Mouse (Mus musculus): Measurements from ENCODE around the gene Igfbp3.

DNA sequence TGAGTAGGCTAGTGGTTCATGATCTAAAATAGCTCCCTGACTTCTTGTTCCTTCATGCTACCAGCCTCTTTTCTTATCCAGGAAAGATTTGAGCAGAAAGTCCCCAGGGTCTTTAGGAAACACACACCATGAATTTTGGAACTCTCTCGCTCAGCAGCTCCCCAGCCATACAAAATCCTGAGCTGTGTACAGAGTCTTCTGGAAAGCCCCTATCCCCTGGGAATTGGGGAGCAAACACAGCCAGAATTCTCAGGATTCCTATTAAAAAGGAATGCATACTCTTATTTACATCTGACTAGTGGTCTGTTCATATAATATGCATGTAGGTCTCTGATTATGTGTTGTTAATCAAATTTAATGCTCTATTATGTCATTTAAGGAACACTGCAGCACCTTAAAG lies 20.7 kb upstream of the Igfbp3 start:
- TF ChIP-seq CTCF (IDR thresholded peaks at IDR 0.05; ENCODE audit: low read depth, low read length), result no peak
- no peak for TF ChIP-seq POLR2A (IDR thresholded peaks at IDR 0.05; ENCODE audit: borderline replicate concordance, low read depth, low read length)

Measured in bone marrow macrophage, adult 2 months (primary cell).